Mouse (Mus musculus) liver, embryonic 14.5 days (tissue): ENCODE data around the gene G6pc. TPM values are rescaled to one million over a fixed set of nuclear protein-coding genes. Genes with fewer than 3 reads are reported as not detected.
"Not testable (repeated sequence)": the region's sequence is repeated elsewhere in the genome, so short reads cannot be mapped to it uniquely, and the experiment has no call there.

Source experiments
- ATAC-seq: fragments of 200-750 bp; cut with Nextera tagmentation; 2 replicates; pipeline ENCODE4 v1.8.0; 2017; ENCODE audit warnings: moderate number of reproducible peaks, mild to moderate bottlenecking, moderate library complexity; ENCODE audit not compliant: insufficient read depth
- DNase-seq, 3 experiments: peaks; one replicate each; pipeline ENCODE4 v3.0.0-alpha.2; 2012 to 2013; ENCODE audit warnings: low read depth in 3 of 3, low spot score in 3 of 3
- H3K27ac ChIP-seq: fragments of 300-500 bp; sonication (generic); 2 replicates; pipeline ENCODE4 v1.5.1; 2014; ENCODE audit warnings: moderate library complexity, mild to moderate bottlenecking, control low read depth, inconsistent platforms
- H3K27me3 ChIP-seq: fragments of 300-500 bp; sonication (generic); 2 replicates; pipeline ENCODE4 v1.6.1; 2014; ENCODE audit warnings: mild to moderate bottlenecking, low read length, moderate library complexity; ENCODE audit not compliant: control insufficient read depth, insufficient read depth
- H3K36me3 ChIP-seq: fragments of 300-500 bp; sonication (generic); replicated peaks from 2 replicates; pipeline ENCODE4 v1.6.1; 2014; ENCODE audit warnings: low read depth; ENCODE audit not compliant: control insufficient read depth, insufficient read depth
- H3K4me1 ChIP-seq, 2 experiments: fragments of 200-500 bp in 1 of 2; fragments of 300-500 bp in 1 of 2; sonication (generic) in 1 of 2; replicated peaks; 2 replicates each; pipeline ENCODE4 v1.6.1; 2012 to 2014; ENCODE audit warnings: antibody characterized with exemption in 1 of 2, inconsistent platforms in 1 of 2, low read length in 1 of 2; ENCODE audit not compliant: control insufficient read depth in 2 of 2, insufficient read depth in 2 of 2
- H3K4me2 ChIP-seq: fragments of 300-500 bp; sonication (generic); 2 replicates; pipeline ENCODE4 v1.6.1; 2014; ENCODE audit warnings: low read depth, mild to moderate bottlenecking, control low read depth, moderate library complexity
- H3K4me3 ChIP-seq, 2 experiments: fragments of 200-500 bp in 1 of 2; fragments of 300-500 bp in 1 of 2; sonication (generic) in 1 of 2; 2 replicates each; pipeline ENCODE4 v1.5.1; 2012 to 2014; ENCODE audit warnings: low read depth in 2 of 2, low read length in 2 of 2, mild to moderate bottlenecking in 2 of 2, control low read depth in 1 of 2, inconsistent platforms in 1 of 2, moderate library complexity in 1 of 2; ENCODE audit not compliant: insufficient read depth in 1 of 2
- H3K9ac ChIP-seq: fragments of 300-500 bp; sonication (generic); replicated peaks from 2 replicates; pipeline ENCODE4 v1.6.1; 2014; ENCODE audit warnings: mild to moderate bottlenecking, control low read depth, moderate library complexity
- H3K9me3 ChIP-seq: fragments of 300-500 bp; sonication (generic); 2 replicates; pipeline ENCODE4 v1.6.1; 2016; ENCODE audit warnings: low read length, mixed read lengths; ENCODE audit not compliant: control insufficient read depth
- CTCF ChIP-seq: IDR thresholded peaks from 2 replicates; pipeline ENCODE4 v1.5.1; 2016; ENCODE audit warnings: antibody characterized with exemption, low read depth, control low read depth
- EP300 ChIP-seq: IDR thresholded peaks from 2 replicates; pipeline ENCODE4 v1.6.1; 2016; ENCODE audit warnings: antibody characterized with exemption, low read depth
- WGBS: fragments of 180-500 bp; shearing (Covaris S2); extraction: QIAGEN DNeasy Blood & Tissue Kit; methylation state at CpG from one replicate; pipeline ENCODE4 v1.1.7; 2014; ENCODE audit not compliant: insufficient replicate concordance; 5-methylcytosine and 5-hydroxymethylcytosine counted together
- polyA plus RNA-seq, 2 experiments: library from polyadenylated mRNA; depleted of rRNA in 1 of 2; stranded (reverse) in 1 of 2; unstranded in 1 of 2; fragments of >200 nt; fragmentation: Nextera tagmentation in 1 of 2; extraction: Ambion mirVana in 1 of 2; gene quantifications; 2 replicates each; pipeline versions ENCODE4 v1.2.1 to v1.2.3; 2012 to 2014

Gene G6pc
- polyA plus RNA-seq, 2 experiments = 0.02 to 0.04 TPM

- TF ChIP-seq CTCF = no peak
- no peak overlapping the region for H3K9ac ChIP-seq
- no peak overlapping the region for H3K4me2 ChIP-seq
- peak; percentile 49; the same call in 1 of the 2 replicates for ATAC-seq
- H3K27ac ChIP-seq = no peak overlapping the region
- H3K4me3 ChIP-seq = no peak overlapping the region
- 6% methylated on average over 5 of the region's 5 CpGs for WGBS
- no peaks in the 10 kb centered on the region for H3K36me3 ChIP-seq
- no peaks in the 10 kb centered on the region for H3K27me3 ChIP-seq
- H3K9me3 ChIP-seq = no peaks in the 10 kb centered on the region
- no peak for DNase-seq
- peaks cover 2 to 27% of the 10 kb centered on the region in 2 experiments; a peak in 3 of 4 replicates for H3K4me1 ChIP-seq
Observed at GRCm38 (mm10) chr11:101364531-101364931, 2.8 kb upstream of the G6pc start.

- H3K4me1 ChIP-seq = 0 out of 4 replicates have a peak, but pooled peaks cover 0 to 2% of the 10 kb centered on the region in 2 experiments
- H3K27ac ChIP-seq = no peak overlapping the region
- TF ChIP-seq EP300 = no peak
- no peak for TF ChIP-seq CTCF
- no peaks in the 10 kb centered on the region for H3K9me3 ChIP-seq
- no peak overlapping the region for H3K9ac ChIP-seq
- DNase-seq (no peak), ATAC-seq (no peak)
- H3K4me2 ChIP-seq = no peak overlapping the region
- WGBS = 49% methylated on average over 5 of the region's 5 CpGs
- H3K4me3 ChIP-seq = no peak overlapping the region
- no peaks in the 10 kb centered on the region for H3K36me3 ChIP-seq
- H3K27me3 ChIP-seq = no peaks in the 10 kb centered on the region
Observed at GRCm38 (mm10) chr11:101370141-101370540, 2.8 kb downstream of the G6pc start.

DNA sequence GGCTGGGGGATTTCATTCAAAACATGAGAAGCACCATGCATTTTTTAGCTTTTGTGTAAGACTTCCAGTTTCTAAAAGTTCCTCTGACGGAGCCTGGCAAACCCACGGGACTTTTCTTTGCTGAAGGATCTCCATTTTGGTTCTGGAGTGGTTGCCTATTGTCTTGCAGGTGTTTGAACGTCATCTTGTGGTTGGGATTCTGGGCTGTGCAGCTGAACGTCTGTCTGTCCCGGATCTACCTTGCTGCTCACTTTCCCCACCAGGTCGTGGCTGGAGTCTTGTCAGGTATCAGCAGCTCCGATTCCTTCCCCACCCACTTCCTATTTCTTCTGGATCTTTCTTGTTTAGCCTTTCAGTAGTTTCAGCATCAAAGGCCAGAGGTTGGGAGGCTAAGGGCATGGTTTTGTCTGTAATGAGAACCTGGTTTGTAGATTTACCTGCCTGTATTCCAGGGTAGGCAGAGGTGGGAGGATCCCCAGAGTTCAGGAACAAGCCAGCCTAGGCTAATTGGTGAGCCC is 7.1 kb downstream of the G6pc start:
- Histone ChIP-seq H3K4me1 (no peaks in the 10 kb centered on the region), H3K4me2 (no peak overlapping the region), H3K9ac (no peak overlapping the region), H3K27ac (no peak overlapping the region), H3K9me3 (no peaks in the 10 kb centered on the region), H3K27me3 (no peaks in the 10 kb centered on the region; the same call in 1 of the 2 replicates), H3K4me3 (no peak overlapping the region), H3K36me3 (no peaks in the 10 kb centered on the region)
- 40% methylated on average over 7 of the region's 7 CpGs for WGBS
- no peak for TF ChIP-seq CTCF
- TF ChIP-seq EP300 = no peak
- ATAC-seq = no peak
- no peak for DNase-seq

DNA sequence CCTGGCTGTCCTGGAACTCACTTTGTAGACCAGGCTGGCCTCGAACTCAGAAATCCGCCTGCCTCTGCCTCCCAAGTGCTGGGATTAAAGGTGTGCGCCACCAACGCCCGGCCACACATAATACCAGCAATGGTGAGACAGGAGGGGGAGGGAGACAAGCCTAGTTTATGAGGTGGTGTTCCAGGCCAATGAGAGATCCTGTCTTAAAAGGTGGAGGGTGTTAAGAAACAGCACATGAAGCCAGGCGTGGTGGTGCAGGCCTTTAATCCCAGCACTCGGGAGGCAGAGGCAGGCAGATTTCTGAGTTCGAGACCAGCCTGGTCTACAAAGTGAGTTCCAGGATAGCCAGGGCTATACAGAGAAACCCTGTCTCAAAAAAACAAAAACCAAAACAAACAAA is 10.8 kb downstream of the G6pc start:
- not testable (repeated sequence) for H3K4me3 ChIP-seq, H3K4me2 ChIP-seq, H3K36me3 ChIP-seq, H3K9ac ChIP-seq, ATAC-seq, H3K27ac ChIP-seq, H3K27me3 ChIP-seq, H3K9me3 ChIP-seq, DNase-seq, H3K4me1 ChIP-seq
- 72% methylated on average over 8 of the region's 8 CpGs for WGBS

DNA sequence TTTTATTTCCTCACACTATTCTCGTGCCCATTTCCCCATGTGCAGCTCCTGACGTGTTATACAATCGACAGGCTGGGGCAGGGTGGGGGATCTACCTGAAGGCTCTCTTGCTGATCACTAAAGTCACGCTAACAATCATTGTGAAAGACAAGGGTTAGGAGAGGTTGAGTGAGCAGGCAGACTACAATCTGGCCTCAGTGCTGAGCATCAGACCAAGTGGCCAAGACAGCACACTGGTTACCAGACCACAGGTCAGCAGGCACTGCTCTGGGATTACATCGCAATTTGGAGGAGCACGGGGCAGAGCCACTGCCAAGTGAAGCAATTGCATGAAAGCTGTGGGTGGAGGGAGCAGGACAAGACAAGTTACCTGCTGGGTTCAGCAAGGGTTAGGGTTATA is 11.6 kb downstream of the G6pc start:
- H3K36me3 ChIP-seq = no peaks in the 10 kb centered on the region
- no peak for DNase-seq
- H3K4me2 ChIP-seq = no peak overlapping the region
- no peak overlapping the region for H3K4me3 ChIP-seq
- no peaks in the 10 kb centered on the region for H3K9me3 ChIP-seq
- no peaks in the 10 kb centered on the region for H3K4me1 ChIP-seq
- TF ChIP-seq CTCF = no peak
- TF ChIP-seq EP300 = no peak
- no peak for ATAC-seq
- no peak overlapping the region for H3K9ac ChIP-seq
- WGBS = 58% methylated on average over 6 of the region's 6 CpGs
- H3K27ac ChIP-seq = no peak overlapping the region
- no peaks in the 10 kb centered on the region; the same call in 1 of the 2 replicates for H3K27me3 ChIP-seq
